Mouse (Mus musculus): ENCODE measurements at regions not wholly inside any gene's neighbourhood (a gene's known extent, or its start where the extent isn't known, plus 50 kb on each side); places are given as distances from the start of the nearest gene placed in this dataset.

GRCm38 (mm10) chr4:61973236-61973635, 80.7 kb downstream of the Mup20 start:
- TF ChIP-seq CTCF (IDR thresholded peaks at IDR 0.05; ENCODE audit: extremely low read depth, insufficient read depth, insufficient read length, insufficient replicate concordance) (no peak), POLR2A (IDR thresholded peaks at IDR 0.05; ENCODE audit: low read depth, low read length) (no peak)

Data from spleen, adult 2 months (tissue).